Mouse (Mus musculus): ENCODE measurements around the gene Emx2.

Emx2 gene

DNA sequence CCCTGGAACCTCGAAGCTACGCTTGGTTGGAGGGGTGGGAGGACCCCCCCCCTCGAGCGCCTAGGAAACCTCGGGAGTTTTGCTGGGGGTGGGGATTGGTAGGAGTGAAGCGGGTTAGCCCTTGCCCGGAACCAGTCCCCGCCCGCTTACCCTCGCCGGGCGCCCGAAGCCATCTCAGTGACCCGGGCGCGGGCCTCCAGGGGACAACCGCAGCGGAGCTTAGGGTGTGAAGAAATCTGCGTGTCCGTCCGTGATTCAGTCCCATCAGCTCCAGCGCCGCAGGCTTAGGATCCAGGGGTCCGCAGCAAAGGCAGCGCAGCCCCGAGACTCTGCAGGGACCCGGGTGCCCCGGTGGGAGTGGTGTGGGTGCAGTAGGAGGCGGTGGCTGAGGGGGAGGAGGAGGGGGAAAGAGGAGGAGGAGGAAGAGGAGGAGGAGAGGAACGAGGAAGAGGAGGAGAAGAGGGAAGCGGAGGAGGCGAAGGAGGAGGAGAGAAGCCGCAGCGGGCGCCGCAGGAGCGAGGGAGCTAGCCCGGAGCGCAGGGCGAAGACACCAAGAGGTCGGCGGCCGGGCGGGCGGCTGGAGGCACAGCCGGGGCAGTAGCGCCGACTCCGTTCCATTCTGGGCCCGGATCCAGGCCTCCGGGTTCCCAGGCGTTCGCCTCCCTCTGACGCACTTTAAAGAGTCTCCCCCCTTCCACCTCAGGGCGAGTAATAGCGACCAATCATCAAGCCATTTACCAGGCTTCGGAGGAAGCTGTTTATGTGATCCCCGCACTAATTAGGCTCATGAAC lies at the start of gene Emx2:
Emx2 (plus strand) TSS at position 422 of the 792 bp plus-strand sequence.
- DNase-seq: peak; percentile 47

DNA sequence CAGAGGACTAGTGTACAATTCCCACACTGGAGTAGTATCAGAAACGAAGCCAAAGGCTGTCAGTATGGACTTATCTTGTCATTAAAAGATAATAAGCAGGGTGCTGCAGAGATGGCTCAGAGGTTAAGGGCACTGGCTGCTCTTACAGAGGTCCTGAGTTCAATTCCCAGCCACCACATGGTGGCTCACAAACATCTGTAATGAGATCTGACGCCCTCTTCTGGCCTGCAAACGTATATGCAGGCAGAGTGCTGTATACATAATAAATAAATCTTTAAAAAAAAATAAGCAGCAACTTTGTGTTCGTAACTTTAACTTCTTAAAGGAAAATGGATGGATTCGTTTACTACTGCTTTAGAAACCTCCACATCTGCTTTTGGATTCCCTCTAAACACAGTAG lies 44.0 kb upstream of the Emx2 start:
- DNase-seq: no peak

DNA sequence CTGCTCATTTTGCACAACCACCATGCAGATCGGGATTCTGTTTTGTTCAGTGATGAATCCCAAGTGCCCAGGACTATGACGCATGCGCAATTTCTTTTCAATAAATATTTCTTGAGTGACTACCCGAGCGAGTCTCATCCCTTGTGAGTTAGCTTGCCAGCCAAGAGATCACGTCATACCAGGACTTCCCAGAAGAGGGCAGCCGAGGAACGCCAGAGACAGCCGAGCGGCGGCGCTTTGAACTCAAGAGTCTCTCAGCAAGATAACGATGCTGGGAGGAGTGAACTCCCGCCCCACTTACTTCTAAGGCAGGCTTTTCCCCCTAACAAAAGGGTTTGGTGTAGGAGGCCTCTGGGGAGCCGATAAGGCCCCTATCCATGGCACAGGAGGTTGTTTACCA lies 40.1 kb upstream of the Emx2 start:
- DNase-seq: peak; percentile 92

DNA sequence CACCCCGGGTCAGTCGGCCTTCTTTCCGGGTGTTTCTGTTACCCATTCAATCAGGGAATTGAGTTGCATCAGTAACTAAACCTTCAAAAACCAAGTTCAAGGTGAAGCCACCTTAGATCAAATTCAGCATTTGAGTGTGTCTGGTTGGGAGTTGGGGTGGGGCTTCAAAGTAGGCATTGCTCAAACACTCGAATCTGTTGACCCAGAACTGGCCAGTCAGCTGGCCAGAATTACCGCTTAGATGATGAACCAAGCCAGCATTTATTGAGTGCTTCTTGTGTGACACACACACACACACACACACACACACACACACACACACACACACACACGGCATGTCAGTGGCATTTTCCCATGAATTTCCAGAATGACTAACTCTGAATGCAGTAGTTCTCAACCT lies 39.5 kb upstream of the Emx2 start:
- DNase-seq: peak; percentile 25

DNA sequence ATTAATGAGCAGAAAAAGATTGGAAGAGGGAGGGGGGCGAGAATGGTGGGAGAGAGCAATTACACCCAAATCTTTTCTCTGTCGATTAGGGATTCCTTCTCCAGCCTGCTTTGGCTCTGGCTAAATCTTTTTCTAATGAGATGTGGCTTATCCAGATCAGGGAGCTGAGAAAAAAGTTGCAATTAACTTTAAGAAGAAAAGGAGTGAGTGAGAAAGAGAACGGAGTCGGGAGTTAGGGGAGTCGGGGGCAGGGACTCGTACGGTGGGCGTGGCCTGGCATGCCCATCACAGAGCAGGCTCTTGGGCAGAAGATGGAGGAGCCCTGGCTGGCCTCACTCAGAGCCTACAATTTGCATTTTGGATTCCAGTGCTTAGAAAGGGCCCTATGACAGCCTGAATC lies 35.8 kb upstream of the Emx2 start:
- DNase-seq: no peak

DNA sequence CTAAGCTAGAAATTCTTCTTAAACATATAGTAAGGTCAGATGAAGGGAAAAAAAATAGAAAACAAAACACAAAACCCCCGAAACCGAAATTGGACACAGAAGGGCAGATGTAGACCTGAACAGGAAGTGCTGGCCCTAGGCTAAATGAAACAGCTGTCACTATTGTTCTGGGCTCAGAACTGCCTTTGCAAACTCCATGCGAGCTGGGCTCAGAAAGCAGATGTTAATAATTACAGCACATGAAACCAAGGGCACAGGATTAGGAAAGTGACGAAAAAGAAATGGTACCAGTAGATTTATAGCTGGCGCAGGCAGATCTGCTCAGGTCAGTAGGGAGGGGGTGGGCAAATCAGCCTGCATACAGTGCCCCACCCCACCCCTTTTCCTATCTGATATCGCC lies 34.5 kb upstream of the Emx2 start:
- no peak for DNase-seq

DNA sequence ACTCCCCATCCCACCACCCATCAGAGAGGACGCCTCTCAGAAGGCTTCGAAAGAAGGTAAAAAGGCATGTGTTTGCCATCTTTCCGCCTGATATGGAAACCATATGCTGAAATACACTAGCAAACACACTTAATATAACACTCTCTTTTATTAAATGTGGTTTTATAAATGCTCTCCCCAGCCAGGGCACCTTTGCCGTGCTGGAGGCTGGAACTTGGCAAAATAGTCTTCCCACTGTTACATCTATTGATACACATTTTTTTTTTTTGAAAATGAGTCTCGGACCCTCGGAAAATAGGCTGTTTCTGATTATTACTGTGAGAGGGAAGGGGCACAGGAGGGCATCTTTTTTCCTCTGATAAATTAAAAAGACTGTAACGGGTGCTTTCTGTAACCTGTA lies 33.2 kb upstream of the Emx2 start:
- no peak for DNase-seq

DNA sequence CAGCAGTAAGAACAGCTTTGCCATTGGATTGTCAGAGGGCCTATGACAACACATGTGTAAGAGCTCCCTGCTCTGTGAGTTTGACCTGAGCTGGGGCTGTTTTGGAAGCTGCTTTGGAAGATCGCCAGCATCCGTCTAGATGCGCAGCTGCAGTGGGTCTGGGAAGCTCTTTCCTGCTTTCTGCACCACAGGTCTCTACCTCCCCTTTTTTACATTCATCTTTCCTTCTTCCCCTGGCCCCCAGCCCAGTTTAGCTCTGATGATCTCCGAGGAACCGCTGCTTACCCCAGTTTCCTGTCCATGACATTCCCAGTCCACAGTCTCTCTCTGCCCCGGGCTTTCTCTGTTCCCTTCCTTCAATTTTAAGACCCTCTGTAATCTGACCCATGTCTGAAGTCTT lies 25.9 kb upstream of the Emx2 start:
- no peak for DNase-seq

DNA sequence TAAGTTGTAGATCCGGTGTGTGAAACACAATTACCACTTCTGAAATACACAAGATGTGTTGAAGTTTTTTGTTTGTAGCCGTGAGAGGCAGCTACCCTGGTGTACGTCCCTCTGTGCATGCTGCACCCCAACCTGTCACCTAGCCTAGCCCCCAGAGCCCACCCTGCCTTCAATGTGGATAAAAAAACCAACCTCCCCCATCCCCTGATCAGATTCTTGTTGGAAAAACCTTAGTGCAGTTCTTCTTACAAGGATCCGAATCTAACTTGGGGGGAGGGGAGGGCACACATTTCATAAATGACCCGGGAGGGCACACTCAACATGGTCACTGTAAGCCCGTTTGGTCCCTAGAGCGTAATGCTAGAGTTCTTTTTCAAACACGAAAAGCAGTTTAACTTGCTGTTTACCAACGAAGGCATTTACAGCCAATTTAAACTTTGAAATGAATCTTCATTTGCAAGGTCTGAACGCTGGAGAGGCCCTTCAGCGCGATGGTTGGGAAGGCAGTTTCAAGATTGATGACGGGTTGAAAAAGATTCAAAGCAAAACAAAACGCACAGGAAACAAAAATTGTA lies 7.5 kb upstream of the Emx2 start:
- no peak for DNase-seq

DNA sequence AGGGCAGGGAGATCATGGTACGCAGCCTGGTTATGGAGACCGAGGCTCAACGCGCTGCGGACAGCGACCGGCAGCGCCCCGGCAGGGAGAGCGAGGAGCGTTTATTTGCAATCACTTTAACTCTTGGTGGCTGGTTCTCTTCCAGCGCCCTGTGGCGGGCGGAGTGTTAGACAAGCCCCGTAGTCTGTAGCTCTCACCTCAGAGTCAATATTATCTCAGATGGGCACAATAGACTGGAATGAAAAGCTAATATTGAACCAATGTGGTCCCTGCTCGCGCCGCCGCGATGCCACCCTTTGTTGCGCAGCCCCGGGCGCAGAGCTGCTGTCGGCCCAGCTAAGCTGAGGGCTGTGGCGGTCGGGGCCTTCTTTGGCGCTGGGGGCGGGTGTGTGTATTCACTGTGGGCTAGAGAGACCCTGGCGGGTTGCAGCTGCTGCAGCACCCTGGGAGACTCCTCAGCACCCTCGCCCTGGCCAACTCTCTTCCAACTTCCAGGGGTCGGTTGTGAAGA lies 6.7 kb upstream of the Emx2 start:
- DNase-seq: no peak

DNA sequence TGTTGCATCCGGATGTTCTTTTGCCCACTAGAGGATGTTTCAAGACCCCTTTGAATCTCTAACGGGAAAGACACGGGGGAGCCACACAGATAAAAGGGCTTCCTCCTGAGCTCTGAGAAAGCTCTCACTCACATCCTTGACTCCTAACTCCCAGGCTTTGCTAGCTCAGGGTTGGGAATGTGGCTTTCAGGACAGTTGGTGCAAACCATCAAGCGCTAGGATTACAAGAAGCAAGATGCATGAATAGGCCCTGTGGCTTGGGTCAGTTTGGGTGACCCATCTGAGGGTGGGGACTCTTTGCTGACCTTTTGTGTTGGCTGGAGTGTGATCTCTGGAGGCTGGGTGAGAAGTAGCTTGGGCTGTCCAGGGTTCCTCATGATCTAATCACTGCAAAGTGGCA lies 5.9 kb upstream of the Emx2 start:
- DNase-seq: no peak

DNA sequence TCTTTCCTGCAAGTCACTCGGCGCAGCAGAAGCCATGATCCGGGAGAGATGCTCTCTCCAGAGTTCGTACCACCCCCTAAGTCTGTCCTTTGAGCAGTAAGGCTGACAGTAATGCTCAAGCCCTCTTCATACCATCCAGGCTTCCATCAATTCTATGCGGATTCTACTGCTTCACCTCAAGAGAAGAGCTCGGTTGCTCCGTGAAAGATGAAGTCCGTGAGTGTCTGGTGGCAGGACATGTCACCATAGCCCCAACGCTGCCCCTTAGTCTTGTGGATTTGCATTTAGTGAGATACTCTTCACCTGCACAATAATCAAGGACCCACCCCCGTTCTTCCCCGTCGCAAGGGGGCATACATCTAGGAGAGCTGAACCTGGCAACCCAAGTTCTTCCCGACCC lies 4.6 kb upstream of the Emx2 start:
- DNase-seq: no peak

DNA sequence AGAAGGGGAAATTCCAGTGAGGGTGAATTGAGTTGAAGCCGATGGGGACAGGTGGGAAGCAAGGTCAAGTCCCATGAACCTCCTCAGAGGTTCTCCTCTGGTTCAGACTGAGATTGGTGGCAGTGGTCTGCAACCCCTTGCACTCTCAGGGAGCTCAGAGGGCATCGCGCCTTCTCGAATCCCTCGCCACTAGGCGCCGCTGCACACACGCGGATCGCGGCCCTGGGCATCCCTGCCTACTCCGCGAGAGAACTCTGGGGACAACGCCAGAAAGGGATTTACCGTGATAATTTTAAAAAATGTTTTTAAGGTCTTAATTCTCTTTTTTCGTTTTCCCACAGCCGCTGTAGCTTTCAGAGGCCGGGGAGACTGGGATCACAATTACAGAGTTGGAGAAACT lies 4.0 kb upstream of the Emx2 start:
- DNase-seq: peak; percentile 82

DNA sequence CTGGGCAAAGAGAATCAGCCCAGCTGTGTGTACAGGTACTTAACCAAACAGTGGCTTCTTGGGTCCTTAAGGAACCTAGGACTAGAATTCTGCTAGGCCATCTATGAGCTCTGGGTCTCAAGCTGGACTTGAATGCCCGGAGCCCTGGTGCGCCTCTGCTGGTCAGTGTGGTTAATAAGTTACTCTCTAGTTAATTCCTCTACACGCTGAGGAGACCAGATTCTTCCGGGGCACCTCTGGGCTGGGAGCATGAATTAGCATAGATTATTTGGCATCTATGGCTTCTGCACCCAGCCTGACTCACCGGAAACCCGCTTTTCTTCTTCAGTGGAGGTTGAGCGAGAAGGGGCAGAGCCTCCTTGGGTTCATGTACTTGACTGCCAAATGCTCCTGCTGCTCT lies 2.5 kb upstream of the Emx2 start:
- DNase-seq: no peak

DNA sequence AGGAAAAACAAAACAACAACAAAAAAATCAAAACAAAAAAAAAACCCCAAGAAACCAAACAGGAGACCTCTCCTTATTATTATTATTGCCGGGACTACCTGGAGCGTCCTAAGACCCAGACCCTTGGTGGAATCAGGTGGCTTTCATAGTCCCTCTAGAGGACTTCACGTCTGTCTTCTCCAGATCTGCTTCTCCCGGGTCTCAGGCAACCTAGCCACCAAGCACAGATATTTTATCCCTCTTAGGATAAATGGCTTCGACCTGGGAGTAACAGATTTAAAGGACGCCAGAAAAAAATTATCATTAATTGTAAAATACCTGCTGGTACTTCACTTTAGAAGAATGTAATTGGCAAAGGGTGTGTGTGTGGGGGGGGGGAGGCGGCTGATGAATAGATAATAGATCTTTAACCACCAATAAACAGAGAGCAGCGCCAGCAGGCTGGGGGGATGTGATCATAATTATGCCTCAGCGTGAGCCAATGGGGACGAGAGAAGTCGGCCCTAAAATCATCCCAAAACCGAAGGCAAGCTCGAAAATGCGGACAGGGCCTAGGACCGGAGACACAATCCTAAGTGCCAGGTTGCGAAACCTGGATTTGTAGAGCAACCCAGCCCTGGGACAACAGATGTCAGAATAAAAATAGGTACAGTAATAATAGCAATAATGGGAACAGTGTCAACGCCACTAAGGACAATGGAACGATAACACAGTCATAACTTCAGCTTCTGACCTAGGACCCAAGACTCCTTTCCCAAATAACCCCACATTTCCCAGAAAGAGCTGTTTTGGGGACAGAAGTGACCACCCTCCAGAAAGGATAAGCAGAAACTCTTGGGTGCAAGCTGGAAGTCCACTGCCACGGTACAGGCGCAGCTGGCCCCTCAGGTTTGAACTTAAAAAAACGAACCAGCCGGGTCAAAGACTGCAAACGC lies 894 bp upstream of the Emx2 start:
- no peak for DNase-seq

DNA sequence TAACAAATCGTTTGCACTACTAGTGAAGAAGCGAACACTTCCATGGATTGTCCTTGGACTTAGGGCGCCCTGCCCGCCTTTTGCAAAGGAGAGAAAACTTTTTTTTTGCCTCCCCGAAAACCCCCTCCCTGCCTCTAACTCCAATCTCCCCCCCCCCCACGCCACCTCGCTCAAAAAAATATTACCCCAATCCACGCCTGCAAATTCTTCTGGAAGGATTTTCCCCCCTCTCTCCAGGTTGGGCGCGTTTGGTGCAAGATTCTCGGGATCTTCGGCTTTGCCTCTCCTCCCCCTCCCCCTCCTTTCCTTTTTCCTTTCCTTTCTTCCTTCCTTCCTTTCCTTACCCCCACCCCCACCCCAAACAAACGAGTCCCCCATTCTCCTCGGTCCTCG lies 567 bp downstream of the Emx2 start:
- DNase-seq: no peak

DNA sequence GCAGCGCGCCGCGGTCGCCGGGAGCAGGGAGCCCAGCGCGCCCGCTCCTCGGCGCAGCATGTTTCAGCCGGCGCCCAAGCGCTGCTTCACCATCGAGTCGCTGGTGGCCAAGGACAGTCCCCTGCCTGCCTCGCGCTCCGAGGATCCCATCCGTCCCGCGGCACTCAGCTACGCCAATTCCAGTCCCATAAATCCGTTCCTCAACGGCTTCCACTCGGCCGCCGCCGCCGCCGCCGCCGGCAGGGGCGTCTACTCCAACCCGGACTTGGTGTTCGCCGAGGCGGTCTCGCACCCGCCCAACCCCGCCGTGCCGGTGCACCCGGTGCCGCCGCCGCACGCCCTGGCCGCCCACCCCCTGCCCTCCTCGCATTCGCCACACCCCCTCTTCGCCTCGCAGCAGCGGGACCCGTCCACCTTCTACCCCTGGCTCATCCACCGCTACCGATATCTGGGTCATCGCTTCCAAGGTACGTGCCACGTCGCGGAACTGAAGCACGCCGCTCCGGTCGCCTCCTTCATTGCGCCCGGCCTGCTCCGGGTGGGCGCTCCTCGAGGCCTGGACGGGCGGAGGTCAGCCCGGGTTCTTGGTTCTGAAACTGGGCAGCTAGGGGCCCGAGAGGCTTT lies 1.1 kb downstream of the Emx2 start:
- peak; percentile 20 for DNase-seq

DNA sequence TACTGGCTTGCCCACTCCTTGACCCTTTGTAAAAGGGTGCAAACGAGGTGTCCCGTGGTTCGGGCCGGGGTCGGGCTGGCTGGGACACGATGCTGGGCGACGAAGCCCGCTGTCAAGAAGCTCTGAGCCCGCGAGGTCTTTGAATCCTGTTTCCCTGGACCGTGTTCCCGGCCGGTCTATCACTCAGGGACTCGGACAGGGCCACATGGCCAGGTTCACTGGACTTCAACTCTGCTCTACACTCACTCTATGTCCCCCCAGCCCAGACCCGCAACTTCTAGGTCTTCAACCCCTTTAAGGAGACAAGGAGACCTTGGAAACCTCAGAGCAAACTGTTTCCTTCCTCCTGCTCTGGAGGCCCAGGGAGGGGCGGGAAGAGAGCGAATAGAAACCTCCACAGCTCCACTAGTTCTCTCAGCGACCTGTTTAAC lies 1.7 kb downstream of the Emx2 start:
- DNase-seq: no peak

DNA sequence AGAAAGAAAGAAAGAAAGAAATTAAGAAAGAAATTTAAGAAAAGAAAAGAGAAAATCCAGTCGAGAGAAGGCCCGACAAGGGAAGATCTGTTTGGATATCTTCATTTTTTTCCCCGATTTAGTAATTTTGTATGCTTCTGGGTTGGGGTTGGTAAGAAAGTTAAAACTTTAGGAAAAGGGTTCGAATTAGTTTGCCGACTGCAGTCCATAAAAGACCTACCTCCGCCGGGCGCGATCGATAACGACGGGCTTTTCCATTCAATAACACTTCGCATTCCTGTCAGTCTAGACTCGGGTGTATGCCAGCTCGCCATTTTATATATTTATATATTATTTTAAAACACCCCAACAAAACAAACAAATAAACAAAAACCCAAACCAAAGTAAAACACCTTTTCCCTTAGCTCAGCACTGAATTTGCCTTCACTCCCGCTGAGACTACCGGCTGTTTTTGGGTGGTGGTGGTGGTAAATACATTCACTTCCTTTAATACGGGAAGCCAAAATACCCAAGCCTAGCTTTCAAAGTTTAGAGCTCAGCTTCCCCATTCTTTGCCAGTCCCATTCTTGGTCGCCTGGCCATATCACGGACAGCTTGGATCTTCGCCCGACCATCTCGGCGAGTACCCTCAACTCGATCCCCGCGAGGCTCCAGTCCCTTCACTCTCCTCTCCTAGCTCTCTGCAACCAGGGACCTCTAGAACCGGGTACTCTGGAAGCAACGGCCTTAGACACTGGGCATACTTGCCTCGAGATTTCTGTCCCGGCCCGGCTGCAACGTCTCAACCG lies 2.4 kb downstream of the Emx2 start:
- no peak for DNase-seq

DNA sequence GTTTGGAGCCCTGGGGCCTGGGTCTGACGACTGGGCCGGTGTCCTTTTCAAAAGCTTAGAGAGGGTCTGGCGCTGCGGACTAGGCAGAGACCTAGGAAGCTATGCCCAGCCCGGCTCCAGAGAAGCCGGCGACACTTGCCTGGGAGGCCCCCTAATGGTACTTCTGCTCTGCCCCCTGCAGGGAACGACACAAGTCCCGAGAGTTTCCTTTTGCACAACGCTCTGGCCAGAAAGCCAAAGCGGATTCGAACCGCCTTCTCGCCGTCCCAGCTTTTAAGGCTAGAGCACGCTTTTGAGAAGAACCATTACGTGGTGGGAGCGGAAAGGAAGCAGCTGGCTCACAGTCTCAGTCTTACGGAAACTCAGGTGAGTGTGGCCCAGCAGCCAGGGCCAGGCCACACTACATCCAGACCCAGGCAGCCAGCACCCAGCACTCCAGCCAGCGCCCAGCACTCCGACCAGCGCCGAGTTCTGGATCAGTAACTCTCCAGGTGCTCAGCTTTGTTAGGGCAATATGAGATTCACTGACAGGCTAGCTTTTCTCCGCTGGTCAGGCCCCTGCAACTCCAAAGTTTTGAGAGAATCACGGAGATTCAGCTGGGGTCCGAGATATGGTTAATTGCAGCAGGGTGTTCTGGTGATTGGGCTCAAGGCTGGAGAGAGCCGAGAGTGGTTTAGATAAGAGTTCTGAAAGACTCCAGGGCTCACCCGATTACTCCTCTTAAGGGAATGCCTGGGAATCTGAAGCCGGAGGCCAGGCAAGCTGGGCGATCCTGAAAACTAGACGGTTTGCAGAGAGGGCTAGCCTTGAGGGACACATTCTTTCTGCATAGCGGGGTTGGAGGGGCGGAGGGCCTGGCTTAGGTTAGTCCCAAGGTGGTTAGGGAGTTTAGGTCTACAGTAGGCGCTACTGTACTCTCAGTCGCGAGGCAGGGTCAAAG lies 3.6 kb downstream of the Emx2 start:
- DNase-seq: no peak
